Mouse (Mus musculus): Measurements from ENCODE around the gene Oaz2. TPM values are rescaled to one million over a fixed set of nuclear protein-coding genes. Genes with fewer than 3 reads are reported as not detected.

Oaz2 gene
- total and polyA plus RNA-seq, 3 experiments: 30.2 to 61.4 (median 35.3) TPM

GRCm38 (mm10) chr9:65654700-65655237 lies 13.0 kb upstream of the Oaz2 start:
- Histone ChIP-seq H3K79me2 (replicated peaks; ENCODE audit: control insufficient read depth, extremely low read depth, insufficient read depth, poor library complexity, severe bottlenecking) (no peaks in the 10 kb centered on the region), H3K9ac (ENCODE audit: insufficient read depth, low read depth) (no peak overlapping the region), H3K4me1 (ENCODE audit: control insufficient read depth in 1 of 2, insufficient read depth in 2 of 2) (peaks cover 3 to 19% of the 10 kb centered on the region in 2 experiments; a peak in 3 of 4 replicates), H3K36me3 (replicated peaks in 1 of 2; ENCODE audit: control insufficient read depth in 1 of 2, insufficient read depth in 1 of 2, low read length in 1 of 2) (no peaks in the 10 kb centered on the region), H3K27ac (ENCODE audit: insufficient read depth, low read depth) (no peak overlapping the region), H3K4me3 (replicated peaks in 1 of 3; ENCODE audit: low read depth in 2 of 3, low read length in 2 of 3, poor library complexity in 1 of 3) (no peak overlapping the region), H3K9me3 (replicated peaks; ENCODE audit: low read length) (no peaks in the 10 kb centered on the region), H3K27me3 (replicated peaks) (no peaks in the 10 kb centered on the region), H3K4me2 (ENCODE audit: insufficient read depth, low read depth, poor library complexity, severe bottlenecking) (no peak overlapping the region)
- in situ Hi-C loops (cut with MboI; ENCODE audit: low pct_ligation_motif_present, low pct_unique_long_range_greater_than_20kb, low sequenced_read_pairs): loop anchor here (10.0 kb wide), 1 partner anchor 130 kb away; the partner anchor contains the start of gene Ankdd1a
- TF ChIP-seq ZKSCAN1 (IDR thresholded peaks at IDR 0.05; ENCODE audit: borderline replicate concordance, low read depth, low read length): no peak
- no peak for TF ChIP-seq RCOR1 (conservative IDR thresholded peaks at IDR 0.05; ENCODE audit: low read depth, low read length)
- TF ChIP-seq MAX (IDR thresholded peaks at IDR 0.05; ENCODE audit: low read length): no peak
- TF ChIP-seq RAD21 (IDR thresholded peaks at IDR 0.05; ENCODE audit: low read depth, low read length): no peak
- TF ChIP-seq PAX5 (IDR thresholded peaks at IDR 0.05; ENCODE audit: low read length): no peak
- TF ChIP-seq CTCF (conservative IDR thresholded peaks at IDR 0.05 in 1 of 2, IDR thresholded peaks at IDR 0.05 in 1 of 2; ENCODE audit: low read depth in 2 of 2, low read length in 2 of 2): no peak
- TF ChIP-seq HCFC1 (IDR thresholded peaks at IDR 0.05; ENCODE audit: low read depth, low read length): no peak
- TF ChIP-seq NRF1 (IDR thresholded peaks at IDR 0.05; ENCODE audit: low read depth, low read length): no peak
- no peak for TF ChIP-seq ZC3H11A (IDR thresholded peaks at IDR 0.05; ENCODE audit: low read depth, low read length)
- TF ChIP-seq ZMIZ1 (IDR thresholded peaks at IDR 0.05; ENCODE audit: low read depth, low read length): no peak
- TF ChIP-seq MAFK (IDR thresholded peaks at IDR 0.05; ENCODE audit: insufficient replicate concordance, low read length): no peak
- dilution Hi-C loops (cut with MboI; ENCODE audit: extremely low pct_ligation_motif_present, extremely low pct_unique_long_range_greater_than_20kb, low sequenced_read_pairs): no loop called here
- DNase-seq (ENCODE audit: extremely low read depth): no peak

GRCm38 (mm10) chr9:65655540-65655939 lies 12.3 kb upstream of the Oaz2 start:
- Histone ChIP-seq H3K27me3 (replicated peaks) (no peaks in the 10 kb centered on the region), H3K36me3 (replicated peaks in 1 of 2; ENCODE audit: control insufficient read depth in 1 of 2, insufficient read depth in 1 of 2, low read length in 1 of 2) (no peaks in the 10 kb centered on the region), H3K4me1 (ENCODE audit: control insufficient read depth in 1 of 2, insufficient read depth in 2 of 2) (peaks cover 3 to 19% of the 10 kb centered on the region in 2 experiments; a peak in 3 of 4 replicates), H3K27ac (ENCODE audit: insufficient read depth, low read depth) (no peak overlapping the region), H3K9me3 (replicated peaks; ENCODE audit: low read length) (no peaks in the 10 kb centered on the region), H3K79me2 (replicated peaks; ENCODE audit: control insufficient read depth, extremely low read depth, insufficient read depth, poor library complexity, severe bottlenecking) (no peaks in the 10 kb centered on the region), H3K9ac (ENCODE audit: insufficient read depth, low read depth) (no peak overlapping the region), H3K4me3 (replicated peaks in 1 of 3; ENCODE audit: low read depth in 2 of 3, low read length in 2 of 3, poor library complexity in 1 of 3) (no peak overlapping the region), H3K4me2 (ENCODE audit: insufficient read depth, low read depth, poor library complexity, severe bottlenecking) (peak overlapping the region; percentile 1)
- in situ Hi-C loops (cut with MboI; ENCODE audit: low pct_ligation_motif_present, low pct_unique_long_range_greater_than_20kb, low sequenced_read_pairs) (loop anchor here (10.0 kb wide), 1 partner anchor 131 kb away; the partner anchor contains the start of gene Ankdd1a), dilution Hi-C loops (cut with MboI; ENCODE audit: extremely low pct_ligation_motif_present, extremely low pct_unique_long_range_greater_than_20kb, low sequenced_read_pairs) (no loop called here)
- no peak for TF ChIP-seq NELFE (IDR thresholded peaks at IDR 0.05; ENCODE audit: low read depth, low read length)
- TF ChIP-seq EP300 (IDR thresholded peaks at IDR 0.05; ENCODE audit: low read length): 0 out of 2 replicates have a peak, but pooled peaks have one; percentile 8
- peak; percentile 66 for TF ChIP-seq BHLHE40 (IDR thresholded peaks at IDR 0.05; ENCODE audit: low read depth, low read length)
- TF ChIP-seq CHD1 (IDR thresholded peaks at IDR 0.05; ENCODE audit: low read depth, low read length): no peak
- TF ChIP-seq CHD2 (IDR thresholded peaks at IDR 0.05; ENCODE audit: low read length): no peak
- TF ChIP-seq TBP (conservative IDR thresholded peaks at IDR 0.05; ENCODE audit: low read depth, low read length): no peak
- TF ChIP-seq ETS1 (conservative IDR thresholded peaks at IDR 0.05; ENCODE audit: low read depth, low read length): no peak; the same call in 1 of the 2 replicates
- no peak for TF ChIP-seq MYC (IDR thresholded peaks at IDR 0.05; ENCODE audit: low read depth, low read length)
- TF ChIP-seq JUN (IDR thresholded peaks at IDR 0.05; ENCODE audit: insufficient read depth, low read depth, low read length): no peak
- 0 out of 2 replicates have a peak, but pooled peaks have one; percentile 13 for TF ChIP-seq MEF2A (IDR thresholded peaks at IDR 0.05; ENCODE audit: borderline replicate concordance, low read depth, low read length)
- TF ChIP-seq POLR2AphosphoS2 (IDR thresholded peaks at IDR 0.05; ENCODE audit: low read depth, low read length): no peak
- TF ChIP-seq USF2 (conservative IDR thresholded peaks at IDR 0.05; ENCODE audit: low read depth, low read length): no peak
- no peak for TF ChIP-seq RCOR1 (conservative IDR thresholded peaks at IDR 0.05; ENCODE audit: low read depth, low read length)
- TF ChIP-seq IRF4 (IDR thresholded peaks at IDR 0.05; ENCODE audit: low read depth, low read length): peak; percentile 63
- TF ChIP-seq ZNF384 (IDR thresholded peaks at IDR 0.05; ENCODE audit: low read depth, low read length): no peak
- TF ChIP-seq ELF1 (IDR thresholded peaks at IDR 0.05; ENCODE audit: low read depth, low read length): 0 out of 2 replicates have a peak, but pooled peaks have one; percentile 34
- no peak for TF ChIP-seq UBTF (IDR thresholded peaks at IDR 0.05; ENCODE audit: low read depth, low read length)
- TF ChIP-seq USF1 (IDR thresholded peaks at IDR 0.05; ENCODE audit: low read depth, low read length): no peak
- TF ChIP-seq ZKSCAN1 (IDR thresholded peaks at IDR 0.05; ENCODE audit: borderline replicate concordance, low read depth, low read length): no peak
- TF ChIP-seq MAX (IDR thresholded peaks at IDR 0.05; ENCODE audit: low read length): peak; percentile 48; the same call in 1 of the 2 replicates
- peak; percentile 64; the same call in 1 of the 2 replicates for TF ChIP-seq MXI1 (IDR thresholded peaks at IDR 0.05; ENCODE audit: low read depth, low read length)
- peak; percentile 70 for DNase-seq (ENCODE audit: extremely low read depth)
